Mouse (Mus musculus): ENCODE data around the gene Sf3b5. TPM values are rescaled to one million over a fixed set of nuclear protein-coding genes. Genes with fewer than 3 reads are reported as not detected.

Sf3b5 gene
- polyA plus RNA-seq, 1 experiment: 27.8 TPM

- TF ChIP-seq TCF3 (IDR thresholded peaks at IDR 0.05; ENCODE audit: insufficient read length, low read depth) (no peak), MYOG (IDR thresholded peaks at IDR 0.05; ENCODE audit: control insufficient read depth in 1 of 3, insufficient read depth in 1 of 3, insufficient read length in 2 of 3, low read depth in 2 of 3) (no peak), POLR2A (IDR thresholded peaks at IDR 0.05; ENCODE audit: insufficient read length, low read depth) (no peak), MAX (IDR thresholded peaks at IDR 0.05; ENCODE audit: low read depth) (no peak), USF1 (IDR thresholded peaks at IDR 0.05; ENCODE audit: low read depth) (no peak), TCF12 (IDR thresholded peaks at IDR 0.05; ENCODE audit: insufficient read depth, poor library complexity, severe bottlenecking) (no peak), E2F4 (IDR thresholded peaks at IDR 0.05; ENCODE audit: insufficient read depth) (no peak), SRF (IDR thresholded peaks at IDR 0.05; ENCODE audit: control insufficient read depth, insufficient read length, low read depth) (no peak)
- H3K4me2 ChIP-seq (ENCODE audit: low read depth): no peak overlapping the region
- no peak overlapping the region for H3K4me3 ChIP-seq
- H3K79me2 ChIP-seq (ENCODE audit: control insufficient read depth, insufficient read depth): no peaks in the 10 kb centered on the region
- no peak overlapping the region for H3ac ChIP-seq (ENCODE audit: control insufficient read depth, insufficient read length)
- H3K36me3 ChIP-seq (ENCODE audit: control insufficient read depth, insufficient read depth): no peaks in the 10 kb centered on the region
- peaks cover 24% of the 10 kb centered on the region for H3K27me3 ChIP-seq (ENCODE audit: control insufficient read depth, insufficient read depth, insufficient read length)
Observed at GRCm38 (mm10) chr10:13047816-13048215, 42.7 kb downstream of the Sf3b5 start.

- H3K79me2 ChIP-seq (ENCODE audit: control insufficient read depth, insufficient read depth): no peaks in the 10 kb centered on the region
- TF ChIP-seq POLR2A (IDR thresholded peaks at IDR 0.05; ENCODE audit: insufficient read length, low read depth) (no peak), USF1 (IDR thresholded peaks at IDR 0.05; ENCODE audit: low read depth) (no peak), REST (IDR thresholded peaks at IDR 0.05; ENCODE audit: insufficient read depth, insufficient read length) (no peak), TCF12 (IDR thresholded peaks at IDR 0.05; ENCODE audit: insufficient read depth, poor library complexity, severe bottlenecking) (no peak), E2F4 (IDR thresholded peaks at IDR 0.05; ENCODE audit: insufficient read depth) (no peak)
- no peak overlapping the region for H3K4me3 ChIP-seq
- no peak overlapping the region for H3K4me2 ChIP-seq (ENCODE audit: low read depth)
- H3ac ChIP-seq (ENCODE audit: control insufficient read depth, insufficient read length): no peak overlapping the region
- no peaks in the 10 kb centered on the region for H3K27me3 ChIP-seq (ENCODE audit: control insufficient read depth, insufficient read depth, insufficient read length)
- no peaks in the 10 kb centered on the region for H3K36me3 ChIP-seq (ENCODE audit: control insufficient read depth, insufficient read depth)
Observed at GRCm38 (mm10) chr10:13056863-13057381, 51.8 kb downstream of the Sf3b5 start.

Other genes starting within 250 kb of the Sf3b5 start
- gene Utrn, start 136.0 kb upstream of the Sf3b5 start, polyA plus RNA-seq (2012; fragmentation: generic; extraction: Trizol): 13.9 TPM
- gene Stx11, start 41.0 kb upstream of the Sf3b5 start, polyA plus RNA-seq (2012; fragmentation: generic; extraction: Trizol): 6.9 TPM
- 0.40 TPM for gene Plagl1, start 55.2 kb downstream of the Sf3b5 start, polyA plus RNA-seq (2012; fragmentation: generic; extraction: Trizol)
- gene Zc2hc1b, start 172.7 kb downstream of the Sf3b5 start, polyA plus RNA-seq (2012; fragmentation: generic; extraction: Trizol): not detected
- gene Ltv1, start 187.8 kb downstream of the Sf3b5 start, polyA plus RNA-seq (2012; fragmentation: generic; extraction: Trizol): 22.0 TPM